Mouse (Mus musculus) lung, postnatal 4 days (tissue): ENCODE data around the gene Awat2.
"Not testable (repeated sequence)": the region's sequence is repeated elsewhere in the genome, so short reads cannot be mapped to it uniquely, and the experiment has no call there.

Experiments
- DNase-seq, 2 experiments: peaks; one replicate each; pipeline ENCODE4 v3.0.0; 2021

Awat2 gene

DNA sequence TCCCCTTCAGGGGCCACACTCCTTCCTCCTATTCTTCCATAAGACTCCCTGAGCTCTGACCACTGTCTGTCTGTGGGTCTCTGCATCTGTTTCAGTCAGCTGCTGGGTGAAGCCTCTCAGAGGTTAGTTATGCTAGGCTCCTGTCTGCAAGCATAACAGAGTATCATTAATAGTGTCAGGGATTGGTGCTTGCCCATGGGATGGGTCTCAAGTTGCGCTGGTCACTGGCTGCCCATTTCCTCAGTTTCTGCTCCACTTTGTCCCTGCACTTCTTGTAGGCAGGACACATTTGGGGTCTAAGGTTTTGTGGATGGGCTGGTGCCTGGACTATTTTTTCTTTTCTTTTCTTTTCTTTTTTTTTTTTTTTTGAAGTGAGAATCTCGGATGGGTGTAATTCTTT is at the start of gene Awat2:
Gene Awat2, minus strand, starts transcription at position 101 of the 400 bp plus-strand sequence.
- DNase-seq: not testable (repeated sequence)

DNA sequence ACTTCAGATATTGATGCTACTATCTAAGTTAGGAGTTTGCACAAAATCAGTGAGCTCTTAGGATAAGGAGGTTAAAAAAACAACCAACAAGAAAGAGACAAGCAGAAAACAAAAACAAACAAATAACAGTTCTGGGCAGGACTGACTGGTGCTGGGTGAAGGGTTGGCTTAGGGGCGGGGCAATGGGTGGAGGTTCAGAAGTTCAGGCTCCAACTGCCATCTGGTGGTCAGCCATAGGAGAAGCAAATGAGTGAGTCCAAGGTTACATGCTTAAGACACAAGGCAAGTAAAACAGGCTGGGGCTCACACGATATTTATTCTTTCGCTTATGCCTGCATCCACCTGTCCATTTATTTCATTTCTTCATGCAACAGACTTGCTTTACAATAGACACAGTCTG is 37.8 kb upstream of the Awat2 start:
- peak; percentile 62 to 74 for DNase-seq

DNA sequence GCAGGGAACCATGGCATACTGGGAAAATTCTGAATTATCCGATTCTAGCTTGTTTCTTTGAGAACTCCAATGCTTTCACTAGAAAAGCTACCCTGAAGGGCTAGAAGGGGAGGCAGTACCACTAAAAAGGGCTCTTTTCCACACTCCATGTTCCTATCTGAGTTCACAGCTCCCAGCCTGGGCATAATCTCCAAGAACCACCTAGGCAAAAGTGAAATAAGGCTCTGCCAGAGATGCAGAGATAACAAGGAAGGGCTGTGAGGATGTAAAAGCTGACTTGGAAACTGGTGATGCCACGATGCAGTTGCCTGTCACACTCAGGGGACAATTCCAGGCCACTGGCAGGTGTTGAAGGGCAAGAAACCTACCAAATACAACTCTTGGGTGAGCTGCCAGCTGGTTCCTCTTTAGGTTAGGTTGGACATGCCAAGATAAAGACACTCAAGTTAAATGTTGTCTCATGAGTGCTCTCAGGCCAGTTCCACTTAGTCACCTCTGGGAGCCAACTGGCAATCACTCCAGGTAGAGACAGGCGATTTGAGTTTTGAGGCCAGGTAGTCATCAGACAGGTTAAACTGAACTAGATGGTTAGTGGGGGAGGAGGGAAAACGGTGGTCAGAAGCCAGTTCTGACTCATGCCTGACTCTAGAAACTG is 33.2 kb upstream of the Awat2 start:
- no peak for DNase-seq

DNA sequence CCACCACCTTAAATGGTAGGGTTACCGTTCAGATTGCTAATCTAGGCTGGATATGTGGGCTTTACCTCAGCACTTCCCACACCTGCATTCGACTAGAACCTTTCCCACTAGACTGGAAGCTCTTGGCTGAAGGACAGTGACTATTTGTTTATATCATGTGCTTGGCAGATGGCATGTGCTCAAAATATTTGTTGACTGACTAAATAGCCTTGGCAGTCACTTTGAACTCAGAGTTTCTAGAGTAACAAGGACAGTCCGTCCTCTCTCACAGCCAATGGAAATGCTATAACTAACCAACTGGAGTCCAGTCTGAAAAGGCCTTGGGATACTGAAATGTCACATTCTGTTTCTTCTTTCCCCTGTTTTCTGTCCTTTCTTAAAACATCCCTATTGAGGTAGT is 29.0 kb upstream of the Awat2 start:
- DNase-seq: no peak

DNA sequence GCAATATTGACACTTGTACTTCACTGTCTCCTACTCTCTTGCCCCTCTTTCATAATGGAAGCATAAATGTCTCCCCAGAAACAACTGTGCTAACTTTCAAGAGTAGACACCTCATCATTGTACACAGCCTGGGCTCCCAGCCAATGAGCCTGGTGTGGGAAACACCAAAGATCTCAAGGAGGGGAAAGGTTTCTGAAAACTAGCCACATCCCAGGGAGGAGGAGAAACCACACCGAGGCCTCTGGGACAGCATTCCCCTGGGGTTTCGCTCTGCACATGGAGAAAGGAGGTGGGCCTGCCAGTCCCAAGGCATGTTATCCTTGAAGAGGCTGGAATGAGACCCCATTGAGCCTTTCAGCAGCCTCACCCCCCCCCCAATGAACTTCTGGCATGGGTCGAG is 27.6 kb upstream of the Awat2 start:
- DNase-seq: peak; percentile 9 to 57

DNA sequence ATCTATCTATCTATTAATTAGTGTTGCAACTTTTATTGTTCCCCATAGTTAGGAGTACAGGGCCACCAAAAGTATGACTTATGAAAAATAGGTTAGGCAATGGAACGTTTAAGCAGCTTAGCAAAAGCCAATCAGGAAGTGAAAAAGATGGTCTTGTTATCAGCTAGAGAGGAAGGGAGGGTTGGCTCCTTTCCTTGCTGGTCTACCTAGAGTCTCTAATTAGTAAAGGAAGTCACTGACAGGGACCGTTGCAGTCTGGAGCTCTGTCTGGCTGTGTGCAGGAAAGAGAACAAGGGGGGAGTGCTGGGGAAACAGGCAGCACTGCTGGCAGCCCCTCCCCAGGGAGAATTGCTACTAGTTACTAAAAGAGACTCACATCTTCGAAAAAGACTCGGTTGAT is 25.5 kb upstream of the Awat2 start:
- no peak for DNase-seq

DNA sequence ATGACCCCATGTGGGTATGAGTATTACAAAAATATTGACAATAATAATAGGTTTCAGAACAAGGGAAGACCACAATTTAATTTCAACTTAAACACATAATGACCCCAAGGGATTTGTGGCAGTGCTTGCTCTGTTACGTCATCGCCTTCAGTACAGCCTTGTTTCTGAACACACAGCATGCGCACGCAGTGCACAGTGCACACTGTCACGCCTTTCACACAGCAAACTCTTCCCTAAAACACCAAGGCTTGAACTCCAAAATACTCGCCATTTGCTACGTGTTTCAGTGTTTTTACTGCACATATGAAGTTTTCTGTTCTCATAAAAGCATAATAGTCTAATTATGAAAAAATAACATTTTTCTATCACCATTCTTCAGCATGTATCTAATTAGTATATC is 1.0 kb upstream of the Awat2 start:
- DNase-seq: no peak

DNA sequence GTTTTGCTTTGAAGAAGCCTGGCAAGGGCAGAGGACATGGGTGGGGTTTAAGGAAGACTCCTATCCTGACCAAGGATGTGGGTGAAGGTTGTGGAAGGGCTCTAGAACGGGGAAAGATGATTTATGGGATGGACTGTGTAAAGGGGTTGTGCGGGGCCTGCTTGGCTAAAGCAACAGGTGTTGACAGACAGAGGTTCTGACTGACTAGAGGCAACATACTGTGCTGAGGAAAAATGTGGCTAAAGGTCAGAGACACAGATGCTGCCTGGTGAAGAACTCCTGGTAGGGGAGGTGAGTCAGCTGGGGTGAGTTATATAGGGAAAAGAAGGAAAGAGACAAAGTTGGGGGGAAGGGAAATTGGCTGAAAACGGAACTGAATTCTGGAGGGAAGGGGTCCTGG is 10.2 kb downstream of the Awat2 start:
- DNase-seq: no peak

DNA sequence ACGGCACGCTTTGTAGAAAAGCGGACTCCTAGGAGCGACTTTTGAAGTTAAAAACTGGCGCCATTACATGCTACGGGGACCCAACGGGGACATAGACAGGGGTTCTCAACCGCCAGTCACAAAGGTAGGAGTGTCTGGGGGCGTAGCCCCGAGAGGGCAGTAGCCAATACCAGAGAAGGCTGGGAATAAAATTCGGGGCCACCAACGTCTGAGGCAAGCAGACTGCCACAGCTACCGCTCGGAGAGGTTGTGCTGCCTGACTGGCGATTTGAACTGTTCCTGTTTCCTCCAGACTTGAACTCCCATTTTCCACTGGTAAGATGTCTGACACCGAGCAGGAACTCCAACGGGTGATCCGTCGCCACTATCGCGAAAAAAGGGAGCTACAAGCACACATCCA is 13.8 kb downstream of the Awat2 start, which contains the start of gene Otud6a:
Gene Otud6a, plus strand, starts transcription at position 321 of the 400 bp plus-strand sequence.
- no peak for DNase-seq

DNA sequence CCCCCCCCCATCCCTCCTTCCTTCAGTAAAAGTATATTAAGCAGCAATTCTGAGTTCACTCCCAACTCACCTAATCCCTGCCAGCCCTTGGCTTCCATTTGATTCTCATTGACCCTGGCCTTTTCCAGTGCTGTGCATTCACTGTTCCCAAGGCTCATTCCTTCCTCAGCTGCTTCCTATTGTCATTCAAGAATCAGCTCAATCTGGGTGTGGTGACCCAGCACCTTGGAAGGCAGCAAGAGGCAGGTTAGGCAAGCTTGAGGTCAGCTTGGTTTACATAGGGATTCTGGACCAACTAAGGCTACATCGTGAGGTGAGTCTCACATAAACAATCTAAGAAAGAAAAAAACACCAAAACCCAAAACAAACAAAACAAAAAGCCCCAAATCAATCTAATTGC is 33.3 kb downstream of the Awat2 start:
- no peak for DNase-seq

DNA sequence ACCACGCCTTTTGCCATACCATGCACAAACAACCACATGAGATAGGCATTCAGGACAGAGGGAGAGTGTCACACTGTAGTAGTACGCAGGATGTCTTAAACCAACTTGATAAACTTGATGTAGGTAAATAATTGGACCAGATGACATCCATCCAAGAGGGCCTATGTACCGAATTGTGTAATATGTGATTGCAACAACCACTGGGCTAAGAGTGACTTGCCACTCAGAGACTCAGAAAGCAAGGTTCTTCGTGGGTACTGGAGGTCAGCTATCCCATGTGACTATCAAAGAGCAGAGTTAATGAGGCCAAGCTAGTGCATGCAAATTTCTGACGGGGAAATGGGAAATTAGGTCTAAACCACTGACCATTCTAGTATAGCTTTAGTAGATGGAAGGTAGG is 40.9 kb downstream of the Awat2 start:
- no peak for DNase-seq

DNA sequence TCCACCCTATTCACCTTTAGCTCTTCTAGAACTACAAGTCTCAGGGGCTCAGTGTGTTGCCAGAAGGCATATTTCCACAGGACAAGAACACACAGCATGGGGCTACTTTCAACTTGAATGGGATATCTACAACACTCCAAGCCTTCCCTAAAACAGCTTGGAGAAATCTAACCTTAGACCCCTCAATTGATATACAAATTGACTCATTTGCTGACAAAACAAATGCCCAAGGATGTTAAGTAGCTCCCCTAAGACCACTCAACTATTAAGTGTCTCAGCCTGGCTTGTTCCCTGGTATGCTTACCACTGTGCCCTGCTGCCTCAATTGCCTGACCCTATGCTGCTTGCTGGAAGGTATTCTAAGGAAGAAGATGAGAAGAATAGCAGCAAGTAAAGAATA is 41.6 kb downstream of the Awat2 start:
- no peak for DNase-seq

DNA sequence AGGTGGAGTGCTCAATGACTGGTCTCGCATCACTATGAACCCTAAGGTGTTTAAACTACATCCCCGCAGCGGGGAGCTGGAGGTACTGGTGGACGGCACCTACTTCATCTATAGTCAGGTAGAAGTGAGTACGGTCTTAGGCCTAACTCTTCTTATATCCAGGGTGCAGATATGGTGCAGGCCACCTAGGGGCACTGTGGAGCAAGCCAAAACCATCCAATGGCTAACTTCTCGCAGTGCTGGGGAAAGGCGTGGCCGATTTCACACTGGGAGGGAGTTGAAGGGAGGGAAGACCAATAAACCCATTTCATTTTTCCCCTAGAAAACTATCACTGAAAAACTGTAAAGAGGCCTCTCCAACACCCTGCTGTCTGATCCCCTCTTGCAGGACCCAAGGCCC is 47.5 kb downstream of the Awat2 start:
- peak in 1 of 2 experiments; percentile 7 for DNase-seq

DNA sequence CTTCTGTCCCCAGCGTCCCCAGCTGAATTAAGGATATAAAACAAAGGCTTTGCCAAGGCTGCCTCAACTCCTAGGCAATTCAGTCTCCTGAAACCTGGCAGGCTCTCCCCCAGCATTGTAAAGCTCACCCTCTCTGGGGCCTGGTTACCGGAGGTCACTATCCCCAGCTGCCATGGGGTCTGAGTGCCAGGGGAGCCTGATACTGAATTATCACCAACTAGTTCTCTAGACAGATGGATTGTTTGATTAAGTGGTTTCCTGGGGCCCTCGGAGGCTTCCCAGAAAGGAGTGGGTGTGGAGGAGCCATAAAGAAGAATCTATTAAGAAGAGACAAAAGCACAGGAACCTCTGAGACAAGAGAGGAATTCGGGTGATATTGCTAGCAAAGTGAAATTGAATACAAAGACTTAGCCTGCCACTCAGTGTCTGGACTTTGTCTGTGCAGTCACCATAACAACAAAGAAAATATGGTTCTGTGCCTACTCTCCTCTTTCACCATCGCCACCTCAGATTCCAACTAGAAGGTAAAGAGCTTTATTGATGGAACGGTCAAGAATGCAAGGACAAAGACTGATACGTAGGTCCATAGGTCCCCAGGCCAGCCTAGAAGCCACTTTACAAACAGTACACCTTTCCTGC is 48.2 kb downstream of the Awat2 start:
- no peak for DNase-seq

DNA sequence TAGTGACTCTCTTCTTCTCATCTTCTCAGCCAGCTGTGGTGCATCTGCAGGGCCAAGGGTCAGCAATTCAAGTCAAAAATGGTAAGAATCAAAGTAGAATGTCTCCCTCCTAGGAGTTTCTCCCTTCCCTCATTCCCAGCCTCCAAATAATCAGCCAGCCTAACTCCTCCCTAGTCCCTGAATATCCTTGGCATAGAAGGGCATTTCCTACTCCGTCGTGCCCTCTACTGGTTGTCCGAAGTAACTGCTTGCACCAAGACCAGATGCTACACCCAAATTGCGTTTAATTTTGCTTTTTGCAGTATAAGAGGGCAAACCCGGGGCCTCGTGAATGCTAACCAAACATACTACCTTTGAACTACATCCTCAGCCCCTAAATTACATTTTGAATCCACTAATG is 50.2 kb downstream of the Awat2 start:
- peak in 1 of 2 experiments; percentile 36 for DNase-seq

DNA sequence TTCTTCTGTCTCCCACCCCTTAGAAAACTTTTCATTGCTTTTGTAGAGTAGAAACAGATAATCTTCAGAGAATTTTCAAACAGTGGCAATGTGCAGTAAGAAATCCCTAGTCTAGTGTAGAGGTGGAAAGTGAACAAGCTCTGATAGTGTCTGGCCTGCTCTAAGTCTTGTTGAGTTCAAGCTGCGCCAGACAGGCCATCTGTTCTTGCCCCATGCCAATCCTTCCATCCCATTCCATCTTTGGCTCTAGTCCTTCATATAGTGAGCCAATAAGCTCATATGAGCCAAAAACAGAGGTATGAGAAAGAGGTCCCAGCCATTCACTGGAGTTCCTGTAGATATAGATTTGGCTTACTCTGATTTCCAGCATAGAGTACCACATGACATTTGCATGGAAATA is 52.6 kb downstream of the Awat2 start:
- DNase-seq: no peak

DNA sequence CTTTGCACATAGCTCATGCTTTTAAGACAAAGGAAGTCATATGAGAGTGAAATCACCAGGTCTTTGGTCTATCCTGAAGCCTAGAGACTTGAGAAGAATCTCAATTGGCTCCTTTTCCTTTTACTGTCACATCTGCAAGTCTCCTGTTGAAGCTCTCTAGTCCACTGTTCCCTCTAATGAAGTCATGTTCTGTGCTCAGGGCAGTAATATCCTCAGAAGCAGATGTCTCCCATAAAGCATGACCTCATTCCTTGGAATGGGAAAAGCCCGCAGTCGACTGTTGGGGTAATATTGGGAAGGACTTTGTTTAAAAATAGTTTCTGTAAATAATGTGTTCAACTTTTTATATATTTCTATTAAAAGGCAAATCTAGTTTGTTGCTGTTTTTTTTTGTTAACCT is 85.5 kb downstream of the Awat2 start:
- DNase-seq: no peak
